Mouse (Mus musculus) heart, postnatal 10 days (tissue): ENCODE results near the gene Eln. TPM values are rescaled to one million over a fixed set of nuclear protein-coding genes. Genes with fewer than 3 reads are reported as not detected.

Experiments
- DNase-seq, 2 experiments: peaks; one replicate each; pipeline ENCODE4 v3.0.0; 2021
- intact Hi-C: fragments of 180-260 bp; cut with DNase I; formaldehyde crosslinking; loops from one replicate; pipeline ENCODE4 v1.15.1; 2025
- total RNA-seq, 2 experiments: library from RNA; stranded (reverse); gene quantifications; 2 replicates each; pipeline ENCODE4 v1.2.3; 2021

Gene Eln
- total RNA-seq, 2 experiments from 2014 or later: 610 to 981 TPM

GRCm38 (mm10) chr5:134688086-134688717 lies 58.9 kb downstream of the Eln start, which contains the start of gene Limk1:
Gene Limk1 (minus strand): TSS chr5:134688598.
- DNase-seq: no peak
- intact Hi-C loops: loop anchor here (5.0 kb wide), 1 partner anchor 51 kb away; the partner anchor contains the start of gene Eif4h

DNA sequence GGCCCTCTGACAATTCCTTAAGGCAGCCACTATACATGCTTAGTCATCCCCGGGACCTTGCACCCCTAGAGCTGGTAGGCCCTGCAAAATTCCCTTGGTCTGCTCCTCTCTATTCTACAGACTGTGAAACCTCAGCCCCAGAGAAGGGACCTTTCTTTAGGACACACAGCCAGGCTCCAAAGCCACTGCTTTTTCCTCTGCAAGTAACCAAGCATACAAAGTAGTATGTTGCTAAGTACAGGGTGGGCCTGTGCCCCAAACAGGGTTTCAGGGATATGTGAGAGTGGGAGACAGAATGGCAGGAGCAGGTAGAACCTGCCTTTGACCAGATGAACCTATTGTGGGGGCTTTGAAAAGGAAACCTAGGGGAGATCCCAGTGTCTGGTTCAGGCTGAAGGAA lies 59.9 kb downstream of the Eln start:
- intact Hi-C loops: loop anchor here (5.0 kb wide), 1 partner anchor 50 kb away; the partner anchor contains the start of gene Eif4h

DNA sequence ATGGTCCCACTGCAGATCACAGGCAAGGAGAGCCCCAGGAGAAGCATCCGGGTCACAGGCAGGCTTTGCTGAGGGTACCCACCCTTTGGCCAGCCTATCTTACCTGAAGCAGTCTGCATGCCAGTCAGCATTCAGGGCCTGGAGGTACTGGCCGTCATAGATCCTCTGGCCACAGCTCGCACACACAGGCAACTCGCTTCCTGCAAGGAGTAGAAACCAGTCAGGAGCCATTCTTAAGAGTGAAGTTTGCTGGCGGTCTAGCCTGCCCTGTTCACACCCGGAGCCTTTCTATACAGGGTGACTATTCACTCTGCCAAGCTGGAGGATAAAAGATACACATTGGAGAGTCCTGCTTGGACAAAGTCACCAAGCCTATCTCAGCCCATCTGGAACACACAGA lies 60.6 kb downstream of the Eln start:
- intact Hi-C loops: loop anchor here (5.0 kb wide), 1 partner anchor 49 kb away; the partner anchor contains the start of gene Eif4h
- no peak for DNase-seq

More for the DNA sequence above, 59.9 kb downstream of the Eln start:
- no peak for DNase-seq

DNA sequence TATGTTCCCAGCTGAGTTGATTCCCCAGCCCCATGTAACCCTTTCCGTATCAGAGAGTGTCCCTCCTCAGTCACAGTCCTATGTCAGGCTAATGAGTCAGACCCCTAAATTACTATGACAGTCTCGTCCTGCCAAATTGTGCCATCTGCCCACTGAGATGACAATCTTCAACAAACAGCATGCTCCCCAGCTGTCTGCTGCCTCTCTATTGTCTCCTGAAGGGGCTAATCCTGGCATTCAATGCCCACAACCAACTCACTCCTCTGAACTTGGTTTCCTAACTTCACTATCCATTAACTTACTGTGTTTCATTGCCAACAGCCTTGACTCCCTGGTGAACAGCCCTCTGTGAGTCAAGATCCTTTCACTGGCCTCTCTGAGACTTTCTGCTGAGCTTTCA lies 62.7 kb downstream of the Eln start:
- DNase-seq: no peak
- intact Hi-C loops: no loop called here

GRCm38 (mm10) chr5:134683813-134684212 lies 63.3 kb downstream of the Eln start:
- no peak for DNase-seq
- intact Hi-C loops: no loop called here

DNA sequence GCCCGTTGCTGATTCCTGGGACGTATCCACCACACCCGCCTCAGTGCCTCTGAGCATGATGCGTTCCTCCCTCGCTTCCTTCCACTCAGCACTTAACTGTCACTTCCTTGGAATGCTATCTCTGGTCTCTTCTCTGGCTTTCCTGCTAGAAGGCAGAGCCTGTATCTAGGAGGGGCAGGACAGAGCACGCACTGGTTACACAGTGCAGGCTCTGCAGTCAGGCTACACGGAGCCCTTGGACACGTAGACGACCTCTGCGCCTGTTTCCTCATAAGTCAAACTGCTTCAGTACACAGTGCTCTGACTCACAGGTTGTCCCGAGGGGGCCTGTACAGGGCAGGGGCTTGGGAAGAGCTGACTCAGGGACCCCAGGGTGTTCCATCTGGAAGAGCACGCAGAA lies 66.9 kb downstream of the Eln start:
- intact Hi-C loops: no loop called here
- no peak for DNase-seq

GRCm38 (mm10) chr5:134678827-134679546 lies 68.1 kb downstream of the Eln start:
- DNase-seq: peak; percentile 48 to 57

GRCm38 (mm10) chr5:134678031-134678430 lies 69.1 kb downstream of the Eln start:
- intact Hi-C loops: loop anchor here (5.0 kb wide), 1 partner anchor 36 kb away; no protein-coding TSS in a partner anchor
- peak; percentile 58 to 63 for DNase-seq

More at GRCm38 (mm10) chr5:134678827-134679546, 68.1 kb downstream of the Eln start:
- intact Hi-C loops: loop anchor here (5.0 kb wide), 1 partner anchor 37 kb away; no protein-coding TSS in a partner anchor

DNA sequence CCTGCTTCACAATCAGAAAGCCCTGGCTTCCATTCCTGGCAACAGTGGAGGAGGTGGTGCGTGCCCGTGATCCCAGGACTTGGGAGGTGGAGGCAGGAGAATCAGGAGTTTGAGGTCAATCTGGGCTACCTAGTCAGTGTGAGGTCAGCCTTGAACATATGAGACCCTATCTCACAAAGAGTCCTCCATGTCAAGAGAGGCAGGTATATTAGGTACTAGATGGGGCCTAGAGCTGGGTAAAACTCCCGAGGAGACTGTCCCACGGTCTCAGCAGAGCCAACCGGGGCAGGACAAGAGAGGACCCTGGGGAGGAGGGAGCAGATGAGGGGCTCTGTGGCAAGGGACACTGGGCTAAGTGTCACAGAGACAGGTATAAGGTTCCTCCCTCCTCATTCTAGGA lies 69.6 kb downstream of the Eln start:
- intact Hi-C loops: loop anchor here (5.0 kb wide), 1 partner anchor 35 kb away; no protein-coding TSS in a partner anchor
- DNase-seq: no peak

GRCm38 (mm10) chr5:134675956-134676759 lies 71.0 kb downstream of the Eln start:
- DNase-seq: peak; percentile 88 to 89
- intact Hi-C loops: loop anchor here (5.0 kb wide), 1 partner anchor 34 kb away; no protein-coding TSS in a partner anchor

DNA sequence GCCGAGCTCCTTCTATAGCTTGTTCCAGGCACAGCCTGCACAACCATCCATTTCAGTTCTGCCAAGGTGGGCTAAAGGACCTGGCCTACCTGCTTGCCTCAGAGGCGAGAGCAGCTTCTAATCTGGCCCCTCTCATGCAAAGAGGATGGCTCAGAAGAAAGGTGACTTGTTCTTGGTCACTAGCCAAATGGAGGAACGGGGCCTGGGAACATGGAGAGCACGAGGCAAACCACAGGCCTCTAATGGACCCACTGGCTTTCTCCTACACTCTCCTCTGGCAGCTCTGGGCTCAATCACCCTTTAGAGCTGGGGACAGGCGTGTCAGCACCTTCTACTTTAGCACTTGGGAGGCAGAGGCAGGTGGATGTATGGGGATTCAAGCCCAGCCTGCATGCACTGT lies 72.1 kb downstream of the Eln start:
- DNase-seq: no peak
- intact Hi-C loops: loop anchor here (5.0 kb wide), 1 partner anchor 33 kb away; no protein-coding TSS in a partner anchor

GRCm38 (mm10) chr5:134672611-134673010 lies 74.5 kb downstream of the Eln start:
- no peak for DNase-seq
- intact Hi-C loops: no loop called here

DNA sequence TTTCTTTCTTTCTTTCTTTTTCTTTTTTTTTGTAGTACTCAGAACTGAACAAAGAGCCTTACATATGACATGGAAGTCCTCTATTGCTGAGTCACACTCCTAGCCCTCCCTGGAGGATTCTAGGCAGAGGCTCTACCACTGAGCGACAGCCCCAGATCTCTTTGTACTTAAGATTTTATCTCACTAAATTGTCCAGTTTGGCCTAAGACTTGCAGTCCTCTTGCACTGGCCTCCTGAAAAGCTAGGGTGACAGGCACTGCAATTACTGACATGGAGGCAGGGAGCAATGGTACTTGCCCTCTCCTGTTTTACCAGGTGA lies 75.0 kb downstream of the Eln start:
- DNase-seq: no peak
- intact Hi-C loops: no loop called here

- intact Hi-C loops: no loop called here
- DNase-seq: peak in 1 of 2 experiments; percentile 35
These were observed 75.6 kb downstream of the Eln start for GRCm38 (mm10) chr5:134671335-134672197.

DNA sequence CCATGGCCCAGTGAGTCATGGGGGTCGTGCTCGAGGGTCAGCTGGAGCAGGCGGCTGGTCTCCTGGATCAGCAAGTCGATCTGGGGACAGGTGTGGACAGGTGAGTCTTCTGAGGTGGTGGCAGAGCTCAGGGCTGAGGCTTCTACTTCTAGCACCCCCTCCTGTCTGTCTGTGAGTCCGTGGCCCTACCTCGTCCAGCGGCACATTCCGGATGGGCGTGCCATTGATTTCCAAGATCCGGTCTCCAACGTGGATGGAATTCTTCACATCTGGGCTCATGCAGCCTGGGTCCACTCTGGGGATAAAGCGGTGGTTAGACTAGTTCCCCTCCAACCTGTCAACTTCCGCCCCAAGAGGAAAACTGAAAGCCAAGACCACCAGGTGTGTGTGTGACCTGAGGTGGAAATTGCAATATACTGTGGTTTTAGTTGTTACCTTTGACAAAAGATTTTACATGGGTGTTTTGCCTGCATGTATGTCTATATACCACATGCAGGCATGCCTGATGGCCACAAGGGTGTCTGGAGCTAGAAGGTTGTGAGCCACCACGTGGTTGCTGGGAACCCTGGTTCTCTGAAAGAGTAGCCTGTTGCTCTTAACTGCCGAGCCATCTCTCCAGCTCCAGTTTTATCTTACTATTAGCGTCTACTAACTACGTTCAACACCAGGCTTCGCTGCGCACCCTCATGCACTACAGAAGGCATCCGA lies 78.0 kb downstream of the Eln start:
- no peak for DNase-seq
- intact Hi-C loops: no loop called here

GRCm38 (mm10) chr5:134668495-134668894 lies 78.6 kb downstream of the Eln start:
- DNase-seq: peak in 1 of 2 experiments; percentile 43
- intact Hi-C loops: no loop called here

GRCm38 (mm10) chr5:134656708-134657107 lies 90.4 kb downstream of the Eln start:
- intact Hi-C loops: loop anchor here (10.0 kb wide), 1 partner anchor 48 kb away; no protein-coding TSS in a partner anchor

More at GRCm38 (mm10) chr5:134656708-134657107, 90.4 kb downstream of the Eln start:
- no peak for DNase-seq
